Mouse (Mus musculus): ENCODE measurements around the gene Trpv2.
"Not testable (repeated sequence)": the region's sequence is repeated elsewhere in the genome, so short reads cannot be mapped to it uniquely, and the experiment has no call there.

The Trpv2 gene

GRCm38 (mm10) chr11:62647661-62648590, 73.6 kb downstream of the Trpv2 start, which contains the start of gene Lrrc75a:
Gene Lrrc75a (minus strand): TSS chr11:62648523.
- 0 out of 2 replicates have a peak, but pooled peaks have one; percentile 8 for ATAC-seq (ENCODE audit: low TSS enrichment)

GRCm38 (mm10) chr11:62648591-62649391, 74.5 kb downstream of the Trpv2 start, which contains the start of gene Mmgt2:
Gene Mmgt2 (plus strand): TSS chr11:62648664.
- peak; percentile 38 for ATAC-seq (ENCODE audit: low TSS enrichment)

GRCm38 (mm10) chr11:62649803-62650202, 75.5 kb downstream of the Trpv2 start:
- ATAC-seq (ENCODE audit: low TSS enrichment): not testable (repeated sequence)

Measured in frontal cortex, adult (tissue).